Mouse (Mus musculus): ENCODE results near the gene Qars. TPM values are rescaled to one million over a fixed set of nuclear protein-coding genes. Genes with fewer than 3 reads are reported as not detected.

The Qars gene
- total RNA-seq, 2 experiments from 2014 or later, result 137 to 147 TPM

- no peak for DNase-seq
Measured at GRCm38 (mm10) chr9:108486973-108487530, 20.5 kb upstream of the Qars start.

- DNase-seq, result no peak
Measured at GRCm38 (mm10) chr9:108488403-108488802, 19.1 kb upstream of the Qars start.

GRCm38 (mm10) chr9:108489215-108489614 is 18.3 kb upstream of the Qars start:
- no peak for DNase-seq

- DNase-seq, result no peak
Measured at GRCm38 (mm10) chr9:108489702-108490558, 17.6 kb upstream of the Qars start.

DNA sequence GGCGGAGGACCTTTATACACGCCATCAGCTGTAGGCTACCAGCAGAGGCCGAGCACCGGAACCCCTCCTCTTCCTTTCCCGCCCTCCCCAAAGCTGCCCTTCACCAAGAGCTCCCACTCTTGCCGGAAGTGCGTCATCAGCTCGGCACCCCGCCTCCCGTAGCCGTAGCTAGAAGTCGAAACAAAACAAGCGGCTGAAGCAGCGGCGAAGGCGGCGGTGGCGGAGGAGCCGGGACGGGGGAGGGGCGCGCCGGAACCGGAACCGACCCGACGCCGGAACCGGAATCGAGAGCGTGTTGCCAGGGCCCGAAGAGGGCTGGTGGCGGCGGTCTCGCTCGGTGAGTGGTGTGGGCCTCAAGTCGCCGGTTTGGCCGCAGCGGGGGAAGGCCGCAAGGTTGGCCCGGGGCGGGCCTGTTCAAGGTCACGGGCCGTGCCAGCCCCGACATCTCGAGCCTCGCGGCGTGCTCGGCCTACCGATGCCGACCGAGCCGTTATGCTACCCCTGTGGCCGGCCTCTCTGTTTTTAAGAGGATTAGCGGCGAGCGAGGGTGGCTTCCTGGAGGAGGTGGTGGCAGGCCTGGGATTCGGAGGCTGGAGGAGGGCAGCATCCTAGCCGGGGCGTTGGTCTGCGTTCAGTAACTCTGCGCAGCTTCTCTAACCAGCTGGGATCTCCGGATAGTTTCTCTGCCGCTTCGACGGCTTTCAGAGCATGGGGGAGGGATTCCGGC is 16.8 kb upstream of the Qars start, which contains the start of gene Usp19:
Usp19 (plus strand) TSS at position 44 of the 727 bp plus-strand sequence.
- DNase-seq, result peak; percentile 96

GRCm38 (mm10) chr9:108491286-108491580 is 16.3 kb upstream of the Qars start:
- DNase-seq, result no peak

DNA sequence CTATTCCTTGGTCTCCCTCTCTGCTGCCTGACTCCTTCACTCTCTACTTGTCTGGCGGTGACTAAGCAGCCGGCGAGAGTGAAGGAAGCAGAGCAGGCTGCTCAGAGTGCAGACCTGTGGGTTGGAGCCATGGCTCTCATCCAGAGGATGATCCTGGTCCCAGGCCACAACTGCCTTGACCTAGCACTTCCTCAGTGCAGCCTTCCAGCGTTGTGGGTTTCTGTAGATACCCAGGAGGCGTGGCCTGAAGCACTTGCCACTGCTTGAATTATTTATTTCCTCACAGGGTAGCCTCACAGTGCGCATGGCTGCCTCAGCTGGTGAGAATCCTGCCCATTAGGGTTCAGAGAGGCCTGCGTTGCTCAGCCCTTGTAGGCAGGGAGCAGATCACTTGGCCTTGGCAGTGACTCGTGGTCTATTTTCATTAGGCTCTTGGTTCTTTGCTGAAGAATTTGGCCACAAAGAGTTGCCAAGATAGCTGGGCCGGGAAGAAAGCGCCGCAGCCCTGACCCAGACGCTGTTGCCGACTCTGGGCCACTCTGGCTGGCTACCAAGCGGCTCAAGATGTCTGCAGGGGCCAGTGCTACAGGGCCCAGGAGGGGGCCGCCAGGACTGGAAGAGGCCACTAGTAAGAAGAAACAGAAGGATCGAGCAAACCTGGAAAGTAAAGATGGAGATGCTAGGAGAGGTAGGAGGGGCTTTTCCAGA is 15.3 kb upstream of the Qars start:
- peak; percentile 82 for DNase-seq

DNA sequence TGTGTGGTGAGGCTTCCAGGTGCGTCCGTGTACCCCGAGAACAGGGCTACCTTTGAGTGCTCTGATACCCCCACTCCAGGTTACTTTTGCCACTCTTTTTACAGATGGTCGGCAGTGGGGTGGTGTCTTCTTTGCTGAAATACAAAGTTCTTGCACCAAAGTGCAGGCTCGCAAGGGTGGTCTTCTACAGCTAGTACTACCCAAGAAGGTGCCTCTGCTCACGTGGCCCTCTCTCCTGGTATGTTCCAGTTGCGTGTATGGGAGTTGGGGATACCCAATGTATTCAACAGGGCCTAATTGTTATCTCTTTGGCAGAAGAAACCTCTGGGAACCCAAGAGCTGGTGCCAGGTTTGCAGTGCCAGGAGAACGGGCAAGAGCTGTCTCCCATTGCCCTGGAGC is 14.3 kb upstream of the Qars start:
- no peak for DNase-seq

DNA sequence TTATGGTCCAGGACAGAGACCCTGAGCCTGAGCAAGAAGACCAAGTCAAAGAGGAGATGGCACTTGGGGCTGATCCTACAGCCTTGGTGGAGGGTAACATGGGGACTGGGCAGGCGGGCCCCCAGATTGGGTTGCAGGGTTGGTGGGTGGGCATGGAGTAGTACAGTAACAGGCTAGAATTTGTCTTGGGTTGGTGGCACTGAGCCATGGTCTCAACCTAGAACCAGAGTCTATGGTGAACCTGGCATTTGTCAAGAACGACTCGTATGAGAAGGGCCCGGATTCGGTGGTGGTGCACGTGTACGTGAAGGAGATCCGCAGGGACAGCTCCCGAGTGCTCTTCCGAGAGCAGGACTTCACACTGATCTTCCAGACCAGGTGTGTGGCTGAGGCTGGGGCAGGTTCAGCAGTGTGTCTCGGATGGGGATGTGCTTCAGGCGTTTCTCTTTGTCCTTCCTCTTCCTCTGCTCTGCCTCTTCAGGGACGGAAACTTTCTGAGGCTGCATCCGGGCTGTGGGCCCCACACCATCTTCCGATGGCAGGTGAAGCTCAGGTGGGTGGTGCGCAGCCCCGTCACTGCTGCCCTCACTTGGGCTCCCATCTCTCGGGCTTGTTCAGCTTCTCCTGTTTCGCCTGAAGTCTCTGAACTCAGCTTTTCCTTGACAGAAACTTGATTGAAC is 13.2 kb upstream of the Qars start:
- DNase-seq, result no peak

DNA sequence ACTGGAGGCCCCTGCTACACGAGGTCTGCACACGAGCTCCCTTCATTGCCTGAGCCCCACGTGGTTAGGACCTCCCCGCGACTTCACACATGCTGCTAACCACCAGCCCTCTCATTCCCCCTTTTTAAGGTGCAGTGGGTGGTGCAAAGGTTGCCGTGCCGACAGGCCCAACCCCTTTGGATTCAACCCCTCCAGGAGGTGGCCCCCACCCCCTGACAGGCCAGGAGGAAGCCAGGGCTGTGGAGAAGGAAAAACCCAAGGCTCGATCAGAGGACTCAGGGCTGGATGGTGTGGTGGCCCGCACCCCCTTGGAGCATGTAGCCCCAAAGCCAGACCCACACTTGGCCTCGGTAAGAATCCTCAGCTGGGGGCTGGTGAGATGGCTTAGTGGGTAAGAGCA is 12.6 kb upstream of the Qars start:
- no peak for DNase-seq

DNA sequence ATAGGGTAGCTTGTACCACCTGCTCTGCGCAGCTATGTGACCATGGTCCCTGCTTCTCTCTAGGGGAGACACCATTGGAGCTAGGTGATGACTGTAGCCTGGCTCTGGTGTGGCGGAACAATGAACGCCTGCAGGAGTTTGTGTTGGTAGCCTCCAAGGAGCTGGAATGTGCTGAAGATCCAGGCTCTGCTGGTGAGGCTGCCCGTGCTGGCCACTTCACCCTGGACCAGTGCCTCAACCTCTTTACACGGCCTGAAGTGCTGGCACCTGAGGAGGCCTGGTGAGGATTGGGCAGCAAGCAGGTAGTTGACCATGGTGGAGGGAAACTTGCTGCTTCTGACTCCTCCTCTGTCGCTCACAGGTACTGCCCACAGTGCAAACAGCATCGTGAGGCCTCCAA is 8.3 kb upstream of the Qars start:
- DNase-seq, result no peak

GRCm38 (mm10) chr9:108499943-108500342 is 7.6 kb upstream of the Qars start:
- no peak for DNase-seq

DNA sequence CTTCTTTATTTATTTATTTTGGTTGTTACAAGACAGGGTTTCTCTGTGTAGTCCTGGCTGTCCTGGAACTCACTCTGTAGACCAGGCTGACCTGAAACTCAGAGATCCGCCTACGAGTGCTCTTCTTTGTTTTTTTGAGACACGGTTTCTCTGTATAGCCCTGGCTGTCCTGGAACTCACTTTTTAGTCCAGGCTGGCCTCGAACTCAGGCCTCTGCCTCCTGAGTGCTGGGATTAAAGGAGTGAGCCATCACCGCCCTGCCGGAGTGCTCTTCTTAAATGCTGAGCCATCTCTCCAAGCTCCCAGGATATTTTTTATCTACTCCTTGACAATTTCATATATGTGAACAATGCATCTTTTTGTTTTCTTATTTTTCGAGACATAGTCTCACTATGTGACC is 605 bp upstream of the Qars start:
- no peak for DNase-seq

GRCm38 (mm10) chr9:108508776-108509175 is 1.3 kb downstream of the Qars start:
- no peak for DNase-seq

DNA sequence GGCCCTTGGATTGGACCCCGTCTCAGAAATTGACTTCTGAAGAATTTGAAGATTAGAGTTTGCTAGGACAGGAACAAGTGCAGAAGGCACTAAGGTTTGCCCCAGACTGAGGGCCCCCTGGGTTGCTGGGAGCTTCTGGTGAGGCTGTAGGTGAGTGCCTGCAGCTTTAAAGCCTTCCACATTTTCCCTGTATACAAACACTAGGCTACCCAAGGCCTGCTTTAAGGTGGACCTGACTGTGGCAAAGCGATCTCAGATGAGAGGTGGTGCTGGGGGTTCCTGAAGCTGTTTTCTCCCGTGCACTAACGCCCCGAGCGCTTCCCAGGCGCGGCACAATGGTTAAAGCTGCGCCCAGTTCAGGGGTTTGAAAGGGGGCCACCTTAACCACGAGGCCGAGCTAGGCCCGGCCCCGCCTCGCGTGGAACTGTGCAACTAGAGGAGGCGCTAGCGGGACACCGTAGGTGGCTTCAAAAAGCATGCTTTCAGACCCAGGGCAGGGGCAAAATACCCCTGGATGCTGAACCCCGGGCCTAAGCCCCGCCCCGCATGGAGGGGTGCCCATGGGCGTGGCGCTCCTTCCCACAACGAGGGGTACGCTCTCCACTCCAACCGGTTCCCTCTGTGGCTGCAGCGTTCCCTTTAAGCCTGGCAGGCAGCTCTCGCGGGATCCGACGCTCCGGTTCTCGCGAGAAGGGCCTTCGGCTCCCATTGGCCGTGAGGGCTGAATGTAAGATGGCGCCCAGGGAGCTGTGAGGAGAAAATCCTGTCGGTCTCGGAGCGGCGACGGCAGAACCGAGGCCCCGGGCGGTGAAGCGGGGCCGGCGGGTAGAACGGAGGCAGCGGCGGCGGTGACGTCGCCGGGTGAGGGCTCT is 9.1 kb downstream of the Qars start, which contains the start of gene Qrich1:
Qrich1 (plus strand) TSS at position 427 of the 872 bp plus-strand sequence.
- peak; percentile 95 for DNase-seq

DNA sequence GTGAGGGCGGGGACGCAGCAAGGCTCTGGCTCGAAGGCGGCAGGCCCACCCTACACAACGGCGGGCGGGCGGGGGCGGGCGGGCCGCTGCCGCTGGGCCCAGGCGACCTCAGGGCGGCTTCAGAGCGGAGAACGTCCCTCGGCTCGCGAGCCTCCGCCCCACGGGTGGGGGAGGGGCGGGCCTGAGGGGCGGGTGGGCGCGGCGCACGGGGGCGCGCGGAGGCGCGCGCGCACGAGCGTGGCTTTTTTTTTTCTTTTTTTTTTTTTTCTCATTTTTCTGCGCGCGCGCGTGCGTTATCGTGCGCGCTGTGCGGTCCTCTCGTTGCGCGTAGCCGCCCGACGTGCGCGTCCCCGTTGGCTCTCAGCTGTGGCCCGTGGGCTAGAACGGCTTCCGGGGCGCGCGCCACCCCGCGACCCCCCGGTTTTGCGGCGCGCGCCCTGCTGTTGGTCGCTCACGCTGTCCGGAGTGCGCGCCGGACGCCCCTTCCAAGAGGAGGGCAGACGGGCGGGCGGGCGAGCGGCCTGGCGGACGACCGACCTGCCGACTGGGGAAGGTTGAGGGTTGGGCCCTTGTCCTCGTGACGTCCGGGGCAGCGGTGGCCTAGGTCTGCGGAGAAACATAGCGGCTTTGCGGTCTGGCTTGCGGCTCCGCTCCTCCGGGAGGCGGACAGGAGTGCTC is 9.9 kb downstream of the Qars start:
- DNase-seq, result peak; percentile 90

DNA sequence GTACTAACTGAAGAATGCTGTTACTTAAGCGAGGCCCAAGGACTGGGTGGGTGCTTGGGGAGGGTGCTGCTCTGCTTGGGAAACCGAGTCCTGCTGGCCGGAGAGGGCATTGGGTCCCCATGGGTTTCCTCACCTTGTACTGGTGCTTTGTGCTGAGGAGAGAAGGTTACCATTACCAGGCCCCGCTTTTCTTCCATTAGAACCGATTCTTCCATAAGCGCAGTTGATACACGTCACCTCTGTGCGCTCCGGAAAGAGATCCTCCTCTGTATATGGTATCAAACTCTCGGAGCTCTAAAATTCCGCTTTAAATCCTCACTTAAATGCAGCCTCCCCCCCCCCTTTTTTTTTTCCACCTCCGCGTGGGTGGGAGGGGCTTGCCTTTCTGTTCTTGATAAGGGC is 10.4 kb downstream of the Qars start:
- no peak for DNase-seq

DNA sequence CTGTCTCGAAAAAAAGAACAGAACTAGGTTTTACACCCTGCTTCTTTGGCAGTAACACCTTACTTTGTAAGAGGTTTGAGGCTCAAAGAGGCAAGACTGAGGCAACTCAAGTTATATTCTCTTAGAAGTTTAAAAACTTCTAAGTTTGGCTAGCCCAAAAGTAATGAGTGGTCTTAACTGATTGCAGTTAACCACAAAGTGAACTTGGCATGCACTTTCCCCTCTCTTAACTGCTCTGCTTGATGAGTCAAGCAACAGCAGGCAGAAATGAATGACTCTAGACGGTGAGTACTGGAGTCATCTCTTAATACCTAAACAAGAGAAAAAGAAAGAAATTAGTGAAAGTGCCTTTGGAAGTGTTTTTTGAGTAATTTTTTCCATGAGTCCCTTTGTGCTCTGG is 14.1 kb downstream of the Qars start:
- DNase-seq, result no peak

- no peak for DNase-seq
Measured at GRCm38 (mm10) chr9:108523341-108523740, 15.8 kb downstream of the Qars start.

DNA sequence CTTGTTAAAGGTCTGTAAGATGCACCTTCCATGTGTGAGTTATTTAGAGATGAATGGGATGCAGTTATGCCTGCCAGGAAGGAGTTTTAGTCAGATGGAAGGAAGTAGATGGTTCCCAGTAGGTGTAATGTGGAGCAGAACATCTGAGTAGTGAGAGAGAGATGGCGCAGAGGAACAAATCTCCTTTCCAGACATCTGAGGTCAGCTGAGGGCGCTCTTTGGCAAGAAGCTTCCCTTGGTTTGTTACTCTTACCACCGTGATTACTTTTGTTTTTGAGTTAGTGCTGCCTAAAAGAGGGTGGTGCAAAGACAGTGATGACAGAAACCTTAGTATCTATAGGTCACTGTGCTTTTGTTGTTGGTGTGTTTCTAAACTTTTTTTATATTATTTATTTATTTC is 17.9 kb downstream of the Qars start:
- peak; percentile 37 for DNase-seq
